Mouse (Mus musculus): ENCODE data around the gene Dram1.

The Dram1 gene

DNA sequence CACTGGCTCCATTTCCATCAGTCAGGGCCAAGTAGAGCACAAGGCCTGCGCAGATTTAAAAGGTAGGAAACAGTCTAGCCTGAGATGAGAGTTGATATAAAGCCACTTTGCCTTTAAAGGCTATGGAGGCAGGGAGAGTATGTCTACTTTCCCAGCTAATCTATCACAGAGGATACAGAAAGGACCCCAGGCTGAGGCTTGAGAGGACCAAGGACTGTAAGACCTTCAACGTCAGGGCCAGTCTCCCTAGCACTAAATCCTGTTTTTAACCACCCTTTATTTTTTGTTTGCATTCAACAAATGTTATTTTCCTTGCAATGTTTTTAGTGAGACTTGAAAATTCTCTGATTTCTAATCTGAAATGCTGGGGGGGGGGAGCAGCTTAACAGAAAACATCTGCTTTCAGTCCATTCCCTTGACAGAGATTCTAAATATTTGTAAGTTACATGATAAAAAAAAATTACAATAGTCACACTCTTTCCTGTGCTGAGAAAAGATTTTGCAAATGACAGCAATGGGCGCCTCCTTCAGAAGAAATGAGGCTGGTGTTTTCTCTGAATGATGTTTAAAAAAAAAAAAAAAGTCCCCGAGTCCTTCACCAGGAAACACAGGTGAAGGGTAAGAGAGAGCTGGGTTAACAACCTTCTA lies 94.4 kb downstream of the Dram1 start:
- no peak for DNase-seq (ENCODE audit: low spot score)

DNA sequence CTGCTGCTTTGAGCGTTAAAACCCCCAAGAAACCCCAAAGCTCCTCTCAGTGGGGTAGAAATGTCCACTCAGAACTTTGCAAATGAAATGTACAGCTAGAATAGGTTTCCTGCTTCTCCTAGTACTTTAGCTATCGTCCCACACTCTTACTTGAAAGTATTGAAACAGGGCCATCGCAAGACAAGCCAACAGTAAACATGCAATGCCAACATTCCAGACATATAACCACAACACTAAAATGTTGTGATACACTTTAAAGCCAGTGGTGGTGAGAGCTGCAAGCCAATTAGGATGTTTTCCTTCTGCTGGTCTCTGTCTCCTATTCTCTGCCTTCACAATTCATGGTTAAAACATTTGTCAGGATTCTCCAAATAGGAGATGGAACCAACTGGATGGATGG lies 97.2 kb downstream of the Dram1 start:
- no peak for DNase-seq (ENCODE audit: low spot score)

DNA sequence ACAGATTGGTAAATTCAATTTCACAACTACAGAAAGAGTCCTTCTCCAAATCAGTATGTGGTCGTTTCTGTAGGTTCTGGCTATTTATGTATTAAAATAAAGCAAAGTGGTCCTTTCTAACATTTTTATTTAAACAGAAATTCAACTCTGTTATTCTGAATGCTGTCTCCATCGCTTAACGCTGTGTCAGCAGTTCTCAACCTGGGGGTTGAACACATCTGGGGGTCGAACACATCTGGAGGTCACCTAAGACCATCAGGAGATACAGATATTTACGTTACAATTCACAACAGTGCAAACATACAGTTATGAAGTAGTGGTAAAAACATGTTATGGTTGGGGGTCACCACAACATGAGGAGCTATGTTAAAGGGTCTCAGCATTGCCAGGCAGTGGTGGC lies 104.8 kb downstream of the Dram1 start:
- DNase-seq (ENCODE audit: low spot score): no peak
